Mouse (Mus musculus): Measurements from ENCODE around the gene Gm7544. TPM values are rescaled to one million over a fixed set of nuclear protein-coding genes. Genes with fewer than 3 reads are reported as not detected.

Gm7544 gene
- polyA plus RNA-seq, 1 experiment from 2014 or later, result not detected

Other genes starting within 250 kb of the Gm7544 start
- 182 and 216 TPM in 2 replicates for gene Mff, start 231.1 kb downstream of the Gm7544 start, polyA plus RNA-seq (2016; fragmentation: Nextera tagmentation; extraction: Ambion mirVana)
- gene Tm4sf20, start 187.6 kb downstream of the Gm7544 start, polyA plus RNA-seq (2016; fragmentation: Nextera tagmentation; extraction: Ambion mirVana), result 0.25 TPM in 1 of 2 replicates, not detected in the other
- not detected in 2 replicates for gene Gm47791, start 184.8 kb downstream of the Gm7544 start, polyA plus RNA-seq (2016; fragmentation: Nextera tagmentation; extraction: Ambion mirVana)
- gene Agfg1, start 116.5 kb downstream of the Gm7544 start, polyA plus RNA-seq (2016; fragmentation: Nextera tagmentation; extraction: Ambion mirVana), result 26.9 and 30.5 TPM in 2 replicates
- gene A030005L19Rik, start 42.7 kb downstream of the Gm7544 start, polyA plus RNA-seq (2016; fragmentation: Nextera tagmentation; extraction: Ambion mirVana), result 0.19 TPM in 1 of 2 replicates, not detected in the other
- not detected in 2 replicates for gene A030014E15Rik, start 31.1 kb downstream of the Gm7544 start, polyA plus RNA-seq (2016; fragmentation: Nextera tagmentation; extraction: Ambion mirVana)
- gene Gm6217, start 24.6 kb downstream of the Gm7544 start, polyA plus RNA-seq (2016; fragmentation: Nextera tagmentation; extraction: Ambion mirVana), result not detected in 2 replicates
- not detected in 2 replicates for gene A030003K21Rik, start 12.6 kb downstream of the Gm7544 start, polyA plus RNA-seq (2016; fragmentation: Nextera tagmentation; extraction: Ambion mirVana)
- gene Gm47955, start 4.3 kb upstream of the Gm7544 start, polyA plus RNA-seq (2016; fragmentation: Nextera tagmentation; extraction: Ambion mirVana), result not detected in 2 replicates
- gene Gm47959, start 44.5 kb upstream of the Gm7544 start, polyA plus RNA-seq (2016; fragmentation: Nextera tagmentation; extraction: Ambion mirVana), result not detected in 2 replicates
- gene Slc19a3, start 82.4 kb upstream of the Gm7544 start, polyA plus RNA-seq (2016; fragmentation: Nextera tagmentation; extraction: Ambion mirVana), result 0.33 and 0.45 TPM in 2 replicates
- not detected in 2 replicates for gene Krtap28-10, start 86.5 kb upstream of the Gm7544 start, polyA plus RNA-seq (2016; fragmentation: Nextera tagmentation; extraction: Ambion mirVana)
- not detected in 2 replicates for gene Gm47969, start 88.9 kb upstream of the Gm7544 start, polyA plus RNA-seq (2016; fragmentation: Nextera tagmentation; extraction: Ambion mirVana)
- gene A030005K14Rik, start 103.4 kb upstream of the Gm7544 start, polyA plus RNA-seq (2016; fragmentation: Nextera tagmentation; extraction: Ambion mirVana), result not detected in 2 replicates
- not detected in 2 replicates for gene Krtap28-13, start 104.9 kb upstream of the Gm7544 start, polyA plus RNA-seq (2016; fragmentation: Nextera tagmentation; extraction: Ambion mirVana)
- gene Ccl20, start 160.8 kb upstream of the Gm7544 start, polyA plus RNA-seq (2016; fragmentation: Nextera tagmentation; extraction: Ambion mirVana), result not detected in 2 replicates
- not detected in 2 replicates for gene Daw1, start 203.7 kb upstream of the Gm7544 start, polyA plus RNA-seq (2016; fragmentation: Nextera tagmentation; extraction: Ambion mirVana)

Data from limb, embryonic 10.5 days (tissue).